Mouse (Mus musculus): Measurements from ENCODE around the gene Gpc3. TPM values are rescaled to one million over a fixed set of nuclear protein-coding genes. Genes with fewer than 3 reads are reported as not detected.

Gene Gpc3
- polyA plus RNA-seq (2012; rRNA removed) (135 and 181 TPM in 2 replicates), polyA plus RNA-seq (2014; fragmentation: Nextera tagmentation; extraction: Ambion mirVana) (240 and 249 TPM in 2 replicates)

DNA sequence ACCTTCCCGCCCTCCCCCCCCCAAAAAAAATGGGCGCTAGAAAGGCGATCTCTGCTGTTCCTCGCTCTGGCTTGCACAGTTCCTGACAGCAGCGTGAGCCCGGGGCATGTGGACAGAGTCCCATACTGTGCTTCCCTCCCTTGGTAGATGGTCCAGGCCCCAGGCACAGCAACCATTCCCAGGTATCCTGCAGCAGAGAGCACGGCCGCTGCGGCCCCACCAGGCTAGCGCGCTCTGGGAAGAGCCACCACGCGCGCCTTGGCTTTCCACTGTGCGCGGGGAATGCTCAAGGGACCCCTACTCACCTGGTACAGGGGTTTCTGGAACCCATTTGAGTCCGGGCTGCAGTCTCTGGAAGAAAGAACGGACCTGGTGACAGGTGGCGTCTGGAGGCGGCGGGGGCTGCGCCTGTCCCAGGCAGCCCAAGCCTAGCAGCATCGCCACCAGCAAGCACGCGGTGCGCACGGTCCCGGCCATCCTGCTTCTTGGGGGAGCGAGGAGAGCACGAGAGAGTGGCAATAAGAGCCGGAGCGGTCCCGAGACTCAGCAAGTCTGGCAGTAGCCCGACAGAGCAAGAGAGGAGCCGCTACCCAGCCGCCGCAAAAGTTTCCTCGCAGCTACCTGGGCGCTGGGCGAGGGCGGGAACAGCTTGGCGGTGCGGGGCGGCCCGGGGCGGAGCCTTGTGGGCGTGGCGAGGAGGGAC is at the start of gene Gpc3:
Gene Gpc3 (minus strand): TSS at position 623 of the 703 bp plus-strand sequence.
- no peak for TF ChIP-seq EP300 (IDR thresholded peaks at IDR 0.05; ENCODE audit: low read depth)
- no peak for TF ChIP-seq CTCF (IDR thresholded peaks at IDR 0.05; ENCODE audit: low read depth)
- H3K4me3 ChIP-seq (ENCODE audit: insufficient read depth in 1 of 2, low read depth in 2 of 2, low read length in 2 of 2): peak within 1 kb of the TSS; percentile 44 to 65
- H3K4me2 ChIP-seq (ENCODE audit: low read depth): peak within 1 kb of the TSS; percentile 50
- H3K4me1 ChIP-seq (replicated peaks; ENCODE audit: control insufficient read depth in 2 of 2, insufficient read depth in 2 of 2, low read length in 1 of 2): no peaks in the 10 kb centered on the region
- H3K9ac ChIP-seq (replicated peaks): no peak within 1 kb of the TSS; the same call in 1 of the 2 replicates
- H3K36me3 ChIP-seq (replicated peaks; ENCODE audit: control insufficient read depth, insufficient read depth, low read depth): no peaks in the 10 kb centered on the region
- ATAC-seq (ENCODE audit: insufficient read depth) (peak; percentile 81), DNase-seq (ENCODE audit: low read depth in 3 of 3, low spot score in 3 of 3) (no peak)
- H3K9me3 ChIP-seq (ENCODE audit: control insufficient read depth, low read length): no peaks in the 10 kb centered on the region
- no peak within 1 kb of the TSS for H3K27ac ChIP-seq
- peaks cover 16% of the 10 kb centered on the region for H3K27me3 ChIP-seq (ENCODE audit: control insufficient read depth, insufficient read depth, low read length)
- WGBS (ENCODE audit: insufficient replicate concordance): 14% methylated on average over 47 of the region's 48 CpGs

DNA sequence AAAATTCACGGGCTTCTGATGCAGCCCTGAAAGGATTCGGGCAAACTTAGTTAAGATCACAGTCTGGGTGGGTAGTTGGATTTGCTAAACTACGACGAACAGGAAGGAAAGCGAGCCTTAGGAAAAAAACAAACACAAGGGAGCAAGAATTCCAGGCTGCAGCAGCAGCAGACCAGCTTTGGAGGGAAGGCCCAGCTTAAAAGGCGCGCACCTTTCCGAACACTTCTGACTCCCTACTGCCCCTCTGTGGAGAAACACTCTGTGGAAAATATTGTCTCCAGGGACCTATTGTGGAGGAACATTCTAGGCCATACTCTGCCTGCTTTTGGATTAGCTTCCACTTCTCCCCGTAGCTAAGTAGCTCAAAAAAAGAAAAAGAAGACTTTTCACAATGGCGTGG is 38.2 kb upstream of the Gpc3 start:
- TF ChIP-seq EP300 (IDR thresholded peaks at IDR 0.05; ENCODE audit: low read depth): no peak
- peak; percentile 42 for TF ChIP-seq CTCF (IDR thresholded peaks at IDR 0.05; ENCODE audit: low read depth)
- Histone ChIP-seq H3K9me3 (ENCODE audit: control insufficient read depth, low read length) (no peaks in the 10 kb centered on the region), H3K27ac (no peak overlapping the region), H3K4me1 (replicated peaks; ENCODE audit: control insufficient read depth in 2 of 2, insufficient read depth in 2 of 2, low read length in 1 of 2) (peaks cover 0 to 6% of the 10 kb centered on the region in 2 experiments; a peak in 2 of 4 replicates), H3K9ac (replicated peaks) (no peak overlapping the region), H3K4me3 (ENCODE audit: insufficient read depth in 1 of 2, low read depth in 2 of 2, low read length in 2 of 2) (no peak overlapping the region), H3K4me2 (ENCODE audit: low read depth) (peak overlapping the region; percentile 15; the same call in 1 of the 2 replicates), H3K36me3 (replicated peaks; ENCODE audit: control insufficient read depth, insufficient read depth, low read depth) (no peaks in the 10 kb centered on the region), H3K27me3 (ENCODE audit: control insufficient read depth, insufficient read depth, low read length) (no peaks in the 10 kb centered on the region)
- WGBS (ENCODE audit: insufficient replicate concordance): 16% methylated on average over 10 of the region's 10 CpGs
- ATAC-seq (ENCODE audit: insufficient read depth) (no peak), DNase-seq (ENCODE audit: low read depth in 3 of 3, low spot score in 3 of 3) (no peak)

DNA sequence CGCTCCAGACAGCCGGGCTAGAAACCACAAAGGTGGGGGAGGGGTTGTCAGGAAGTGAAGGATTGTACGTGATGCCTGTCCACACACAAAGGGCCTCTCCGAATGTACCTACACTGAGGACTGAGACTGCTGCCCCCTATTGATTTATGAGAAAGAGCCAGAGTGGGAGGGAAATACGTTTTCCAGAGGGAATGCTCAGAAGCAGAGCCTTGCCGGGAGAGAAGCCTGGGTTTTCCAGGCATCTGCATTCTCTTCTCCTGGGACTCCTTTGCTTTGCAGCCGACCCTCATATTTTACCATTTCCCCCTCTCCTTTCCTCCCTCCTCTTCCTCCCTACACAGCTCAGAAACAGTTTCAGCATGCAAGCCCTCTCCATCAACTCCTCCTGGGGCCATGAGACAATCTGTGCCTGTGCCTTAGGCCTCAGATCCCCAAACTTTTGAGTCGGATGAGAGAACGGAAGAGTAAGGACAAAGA is 37.8 kb upstream of the Gpc3 start:
- Histone ChIP-seq H3K36me3 (replicated peaks; ENCODE audit: control insufficient read depth, insufficient read depth, low read depth) (no peaks in the 10 kb centered on the region), H3K9me3 (ENCODE audit: control insufficient read depth, low read length) (no peaks in the 10 kb centered on the region), H3K4me2 (ENCODE audit: low read depth) (peak overlapping the region; percentile 15; the same call in 1 of the 2 replicates), H3K4me1 (replicated peaks; ENCODE audit: control insufficient read depth in 2 of 2, insufficient read depth in 2 of 2, low read length in 1 of 2) (peaks cover 0 to 6% of the 10 kb centered on the region in 2 experiments; a peak in 2 of 4 replicates), H3K27me3 (ENCODE audit: control insufficient read depth, insufficient read depth, low read length) (no peaks in the 10 kb centered on the region), H3K4me3 (ENCODE audit: insufficient read depth in 1 of 2, low read depth in 2 of 2, low read length in 2 of 2) (no peak overlapping the region), H3K27ac (no peak overlapping the region), H3K9ac (replicated peaks) (no peak overlapping the region)
- DNase-seq (ENCODE audit: low read depth in 3 of 3, low spot score in 3 of 3) (no peak), ATAC-seq (ENCODE audit: insufficient read depth) (no peak)
- TF ChIP-seq CTCF (IDR thresholded peaks at IDR 0.05; ENCODE audit: low read depth) (no peak), EP300 (IDR thresholded peaks at IDR 0.05; ENCODE audit: low read depth) (no peak)
- WGBS (ENCODE audit: insufficient replicate concordance): 13% methylated on average over 9 of the region's 9 CpGs

DNA sequence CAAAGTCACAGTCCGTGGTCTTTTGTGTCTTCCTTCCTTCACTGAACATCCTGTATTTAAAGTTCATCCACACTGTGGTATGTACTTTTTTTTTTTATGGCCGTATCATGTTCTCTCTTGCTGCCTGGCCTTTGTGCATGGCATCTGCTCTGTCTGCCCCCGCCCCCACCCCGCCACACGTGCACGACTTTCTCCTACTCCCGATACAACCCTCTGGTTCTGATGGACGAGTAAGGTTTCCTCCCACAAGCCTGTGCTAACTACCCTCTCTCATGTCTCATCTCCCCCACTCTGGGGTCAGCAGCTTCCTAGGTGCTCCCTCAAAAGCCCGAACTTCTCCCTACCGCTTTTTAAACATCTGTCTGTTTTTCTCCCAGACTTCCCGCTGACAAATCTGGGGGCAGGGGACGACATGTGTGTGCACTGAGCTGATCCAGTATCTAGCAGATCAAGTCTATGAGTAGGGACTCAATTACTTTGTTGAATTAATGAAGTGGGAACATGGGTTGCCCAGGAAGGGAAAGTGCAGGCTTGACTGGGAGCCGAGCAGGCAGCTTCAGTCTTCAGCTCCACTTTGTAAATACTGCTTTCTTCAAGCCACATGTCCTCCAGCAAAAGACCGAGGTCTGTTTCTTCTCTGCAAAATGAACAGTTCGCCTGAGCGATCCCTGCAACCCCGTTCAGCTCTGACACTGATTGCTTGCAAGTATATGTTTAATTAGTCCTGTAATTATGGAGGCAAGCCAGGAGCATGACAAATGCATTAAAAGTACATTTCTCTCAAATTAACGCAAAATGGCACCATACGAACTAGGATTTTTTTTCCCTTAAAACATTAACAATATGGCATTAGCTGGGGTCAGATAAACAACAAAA is 35.4 kb upstream of the Gpc3 start:
- no peak for TF ChIP-seq EP300 (IDR thresholded peaks at IDR 0.05; ENCODE audit: low read depth)
- no peak for TF ChIP-seq CTCF (IDR thresholded peaks at IDR 0.05; ENCODE audit: low read depth)
- no peaks in the 10 kb centered on the region for H3K9me3 ChIP-seq (ENCODE audit: control insufficient read depth, low read length)
- WGBS (ENCODE audit: insufficient replicate concordance): 33% methylated on average over 19 of the region's 19 CpGs
- no peak overlapping the region for H3K27ac ChIP-seq
- DNase-seq (ENCODE audit: low read depth in 3 of 3, low spot score in 3 of 3): no peak
- peaks cover 0 to 6% of the 10 kb centered on the region in 2 experiments; a peak in 2 of 4 replicates for H3K4me1 ChIP-seq (replicated peaks; ENCODE audit: control insufficient read depth in 2 of 2, insufficient read depth in 2 of 2, low read length in 1 of 2)
- no peak overlapping the region for H3K9ac ChIP-seq (replicated peaks)
- ATAC-seq (ENCODE audit: insufficient read depth): no peak
- H3K36me3 ChIP-seq (replicated peaks; ENCODE audit: control insufficient read depth, insufficient read depth, low read depth): no peaks in the 10 kb centered on the region
- no peak overlapping the region for H3K4me3 ChIP-seq (ENCODE audit: insufficient read depth in 1 of 2, low read depth in 2 of 2, low read length in 2 of 2)
- no peaks in the 10 kb centered on the region for H3K27me3 ChIP-seq (ENCODE audit: control insufficient read depth, insufficient read depth, low read length)
- no peak overlapping the region for H3K4me2 ChIP-seq (ENCODE audit: low read depth)

Measured in liver, embryonic 14.5 days (tissue).